Mouse (Mus musculus): Measurements from ENCODE around the gene Pds5b. TPM values are rescaled to one million over a fixed set of nuclear protein-coding genes. Genes with fewer than 3 reads are reported as not detected.

The Pds5b gene
- polyA plus RNA-seq, 1 experiment: 27.2 TPM

GRCm38 (mm10) chr5:150773083-150773482 is 99.5 kb downstream of the Pds5b start:
- H3K4me1 ChIP-seq (ENCODE audit: control insufficient read depth, insufficient read depth, low read length): no peaks in the 10 kb centered on the region
- no peak for TF ChIP-seq CTCF (IDR thresholded peaks at IDR 0.05; ENCODE audit: borderline replicate concordance, insufficient read depth, low read depth, low read length)
- DNase-seq: no peak
- H3K4me3 ChIP-seq (replicated peaks; ENCODE audit: insufficient read depth, low read depth, low read length): no peak overlapping the region
- H3K27me3 ChIP-seq (ENCODE audit: control insufficient read depth, insufficient read depth, low read length): no peaks in the 10 kb centered on the region
- no peak overlapping the region for H3K27ac ChIP-seq (ENCODE audit: insufficient read depth, low read length)

- H3K27ac ChIP-seq (ENCODE audit: insufficient read depth, low read length): no peak overlapping the region
- WGBS: 93% methylated on average over 4 of the region's 4 CpGs
- no peak overlapping the region for H3K4me3 ChIP-seq (replicated peaks; ENCODE audit: insufficient read depth, low read depth, low read length)
- no peaks in the 10 kb centered on the region for H3K4me1 ChIP-seq (ENCODE audit: control insufficient read depth, insufficient read depth, low read length)
- no peak for DNase-seq
- no peak for TF ChIP-seq POLR2A (IDR thresholded peaks at IDR 0.05; ENCODE audit: borderline replicate concordance, insufficient read depth, low read length)
- TF ChIP-seq CTCF (IDR thresholded peaks at IDR 0.05; ENCODE audit: borderline replicate concordance, insufficient read depth, low read depth, low read length): no peak
- no peaks in the 10 kb centered on the region for H3K27me3 ChIP-seq (ENCODE audit: control insufficient read depth, insufficient read depth, low read length)
These were observed 114.7 kb downstream of the Pds5b start for GRCm38 (mm10) chr5:150788261-150788660.

- WGBS: 100% methylated on average over 2 of the region's 2 CpGs
- TF ChIP-seq POLR2A (IDR thresholded peaks at IDR 0.05; ENCODE audit: borderline replicate concordance, insufficient read depth, low read length): no peak
- no peak for TF ChIP-seq CTCF (IDR thresholded peaks at IDR 0.05; ENCODE audit: borderline replicate concordance, insufficient read depth, low read depth, low read length)
These were observed 115.5 kb downstream of the Pds5b start for GRCm38 (mm10) chr5:150789039-150789438.

DNA sequence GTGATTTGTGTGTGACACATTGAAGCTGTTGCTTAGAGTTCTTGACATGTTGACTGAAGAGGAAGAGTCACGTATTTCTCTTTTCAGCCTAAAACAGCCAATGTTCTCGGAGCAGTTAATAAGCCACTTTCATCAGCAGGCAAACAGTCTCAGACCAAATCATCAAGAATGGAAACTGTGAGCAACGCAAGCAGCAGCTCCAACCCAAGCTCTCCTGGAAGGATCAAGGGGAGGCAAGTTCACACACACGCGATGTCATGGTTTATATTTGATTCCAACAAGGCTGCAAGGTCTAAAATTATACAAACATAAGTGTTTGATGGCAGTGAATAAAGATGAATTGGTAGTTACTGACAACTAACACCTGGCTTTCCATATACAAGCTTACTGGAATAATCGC is 120.6 kb downstream of the Pds5b start:
- H3K4me1 ChIP-seq (ENCODE audit: control insufficient read depth, insufficient read depth, low read length): no peaks in the 10 kb centered on the region
- no peaks in the 10 kb centered on the region for H3K27me3 ChIP-seq (ENCODE audit: control insufficient read depth, insufficient read depth, low read length)
- DNase-seq: no peak
- H3K4me3 ChIP-seq (replicated peaks; ENCODE audit: insufficient read depth, low read depth, low read length): no peak overlapping the region
- TF ChIP-seq POLR2A (IDR thresholded peaks at IDR 0.05; ENCODE audit: borderline replicate concordance, insufficient read depth, low read length): no peak
- TF ChIP-seq CTCF (IDR thresholded peaks at IDR 0.05; ENCODE audit: borderline replicate concordance, insufficient read depth, low read depth, low read length): no peak
- H3K27ac ChIP-seq (ENCODE audit: insufficient read depth, low read length): no peak overlapping the region
- WGBS: 95% methylated on average over 6 of the region's 6 CpGs

More at GRCm38 (mm10) chr5:150789039-150789438, 115.5 kb downstream of the Pds5b start:
- no peaks in the 10 kb centered on the region for H3K27me3 ChIP-seq (ENCODE audit: control insufficient read depth, insufficient read depth, low read length)
- no peaks in the 10 kb centered on the region for H3K4me1 ChIP-seq (ENCODE audit: control insufficient read depth, insufficient read depth, low read length)
- no peak overlapping the region for H3K27ac ChIP-seq (ENCODE audit: insufficient read depth, low read length)
- DNase-seq: no peak
- H3K4me3 ChIP-seq (replicated peaks; ENCODE audit: insufficient read depth, low read depth, low read length): no peak overlapping the region

DNA sequence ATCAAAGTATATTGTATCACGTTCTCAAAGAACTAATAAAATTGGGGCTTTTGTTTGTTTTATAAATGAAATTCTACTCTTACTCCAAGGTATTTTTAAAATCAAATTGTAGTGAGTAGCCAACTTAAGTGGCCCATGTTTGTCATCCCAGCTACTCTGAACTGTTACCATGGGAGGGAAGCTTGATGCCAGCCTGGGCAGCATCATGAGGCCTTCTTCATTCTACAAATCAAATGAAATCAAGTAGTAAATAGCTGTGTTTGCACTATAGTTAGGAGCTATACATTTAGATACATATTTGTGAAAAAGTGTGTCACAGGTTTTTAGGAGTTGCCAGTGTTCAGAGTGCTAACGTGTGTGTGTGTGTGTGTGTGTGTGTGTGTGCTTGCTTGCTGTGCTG is 126.5 kb downstream of the Pds5b start:
- no peak overlapping the region for H3K27ac ChIP-seq (ENCODE audit: insufficient read depth, low read length)
- no peak for TF ChIP-seq CTCF (IDR thresholded peaks at IDR 0.05; ENCODE audit: borderline replicate concordance, insufficient read depth, low read depth, low read length)
- no peak for TF ChIP-seq POLR2A (IDR thresholded peaks at IDR 0.05; ENCODE audit: borderline replicate concordance, insufficient read depth, low read length)
- DNase-seq: no peak
- no peaks in the 10 kb centered on the region for H3K27me3 ChIP-seq (ENCODE audit: control insufficient read depth, insufficient read depth, low read length)
- 94% methylated on average over 2 of the region's 2 CpGs for WGBS
- H3K4me1 ChIP-seq (ENCODE audit: control insufficient read depth, insufficient read depth, low read length): no peaks in the 10 kb centered on the region
- no peak overlapping the region for H3K4me3 ChIP-seq (replicated peaks; ENCODE audit: insufficient read depth, low read depth, low read length)

- no peak for DNase-seq
- 66% methylated on average over 13 of the region's 13 CpGs for WGBS
- no peaks in the 10 kb centered on the region for H3K27me3 ChIP-seq (ENCODE audit: control insufficient read depth, insufficient read depth, low read length)
- H3K4me3 ChIP-seq (replicated peaks; ENCODE audit: insufficient read depth, low read depth, low read length): no peak overlapping the region
- TF ChIP-seq POLR2A (IDR thresholded peaks at IDR 0.05; ENCODE audit: borderline replicate concordance, insufficient read depth, low read length) (no peak), CTCF (IDR thresholded peaks at IDR 0.05; ENCODE audit: borderline replicate concordance, insufficient read depth, low read depth, low read length) (no peak)
- H3K27ac ChIP-seq (ENCODE audit: insufficient read depth, low read length): no peak overlapping the region
- H3K4me1 ChIP-seq (ENCODE audit: control insufficient read depth, insufficient read depth, low read length): no peaks in the 10 kb centered on the region
These were observed 140.8 kb downstream of the Pds5b start for GRCm38 (mm10) chr5:150814111-150814990.

- 72% methylated on average over 4 of the region's 4 CpGs for WGBS
- Histone ChIP-seq H3K27me3 (ENCODE audit: control insufficient read depth, insufficient read depth, low read length) (no peaks in the 10 kb centered on the region), H3K4me1 (ENCODE audit: control insufficient read depth, insufficient read depth, low read length) (no peaks in the 10 kb centered on the region), H3K27ac (ENCODE audit: insufficient read depth, low read length) (no peak overlapping the region), H3K4me3 (replicated peaks; ENCODE audit: insufficient read depth, low read depth, low read length) (no peak overlapping the region)
- DNase-seq: no peak
- TF ChIP-seq CTCF (IDR thresholded peaks at IDR 0.05; ENCODE audit: borderline replicate concordance, insufficient read depth, low read depth, low read length): no peak
- no peak for TF ChIP-seq POLR2A (IDR thresholded peaks at IDR 0.05; ENCODE audit: borderline replicate concordance, insufficient read depth, low read length)
These were observed 141.9 kb downstream of the Pds5b start for GRCm38 (mm10) chr5:150815400-150815799.

- DNase-seq: no peak
- TF ChIP-seq CTCF (IDR thresholded peaks at IDR 0.05; ENCODE audit: borderline replicate concordance, insufficient read depth, low read depth, low read length) (no peak), POLR2A (IDR thresholded peaks at IDR 0.05; ENCODE audit: borderline replicate concordance, insufficient read depth, low read length) (no peak)
- no peak overlapping the region for H3K27ac ChIP-seq (ENCODE audit: insufficient read depth, low read length)
- no peak overlapping the region for H3K4me3 ChIP-seq (replicated peaks; ENCODE audit: insufficient read depth, low read depth, low read length)
- no peaks in the 10 kb centered on the region for H3K27me3 ChIP-seq (ENCODE audit: control insufficient read depth, insufficient read depth, low read length)
- WGBS: 88% methylated on average over 5 of the region's 5 CpGs
- no peaks in the 10 kb centered on the region for H3K4me1 ChIP-seq (ENCODE audit: control insufficient read depth, insufficient read depth, low read length)
These were observed 143.2 kb downstream of the Pds5b start for GRCm38 (mm10) chr5:150816775-150817174.

Measured in cerebellum, adult 2 months (tissue).